Mouse (Mus musculus): ENCODE results near the gene Zfp787.
A peak's percentile ranks its signal among the peaks of the same experiment; 100 is the strongest.
"Not testable (repeated sequence)": the region's sequence is repeated elsewhere in the genome, so short reads cannot be mapped to it uniquely, and the experiment has no call there.

Zfp787 gene

DNA sequence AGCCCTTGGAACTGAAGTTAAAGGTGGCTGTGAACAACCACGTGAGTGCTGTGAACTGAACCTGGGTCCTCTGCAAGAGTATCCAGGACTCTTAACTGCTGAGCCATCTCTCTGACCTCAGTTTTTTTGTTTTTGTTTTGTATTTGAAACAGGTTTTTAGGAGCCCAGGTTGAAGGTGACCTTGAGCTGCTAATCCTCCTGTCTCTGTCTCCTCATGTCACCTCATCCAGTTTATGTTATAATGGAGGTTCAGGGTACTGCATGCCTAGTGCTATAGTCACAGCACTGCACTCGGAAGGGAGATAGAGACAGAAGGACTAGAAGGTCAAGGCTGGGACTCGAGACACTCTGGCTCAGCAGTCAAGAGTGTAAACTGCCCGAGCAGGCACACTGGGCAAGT, 6.4 kb upstream of the Zfp787 start:
- no peak for DNase-seq (ENCODE audit: low spot score in 2 of 2)

DNA sequence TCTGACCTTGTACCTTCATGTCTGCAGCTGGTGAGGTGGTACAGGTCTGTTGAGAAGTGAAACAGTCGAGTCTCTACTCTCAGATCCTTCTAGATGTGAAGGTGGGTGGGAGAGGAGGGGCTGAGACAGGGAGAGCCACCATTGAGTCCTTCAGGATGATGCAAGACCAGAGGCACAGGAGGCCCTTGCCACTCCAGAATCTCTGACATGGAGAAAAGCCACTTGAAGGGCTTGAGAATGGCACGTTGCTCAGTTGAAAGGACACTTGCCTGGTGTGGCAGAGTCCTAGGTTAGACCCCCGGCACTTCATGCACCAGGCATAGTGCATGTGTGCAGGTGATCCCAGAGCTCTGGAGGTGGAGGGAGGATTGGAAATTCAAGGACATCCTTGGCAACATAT, 5.7 kb upstream of the Zfp787 start:
- DNase-seq (ENCODE audit: low spot score in 2 of 2), result no peak

DNA sequence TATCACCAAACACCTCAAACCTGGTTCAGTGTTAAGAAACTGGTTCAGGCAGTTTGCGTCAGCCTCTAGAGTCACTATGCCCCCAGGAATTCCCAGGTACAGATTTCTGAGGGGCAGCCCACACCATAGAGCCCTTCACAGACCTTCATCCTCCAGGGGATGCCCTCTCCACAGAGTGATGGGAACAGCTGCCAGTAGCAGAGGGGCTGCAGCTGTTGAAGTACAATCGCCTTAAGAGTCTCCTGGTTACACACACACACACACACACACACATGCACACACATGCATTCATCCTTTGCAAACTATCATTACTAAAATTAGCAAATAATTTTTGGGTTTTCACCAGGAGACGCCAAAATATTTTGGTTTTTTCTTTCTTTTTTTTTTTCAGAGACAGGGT, 3.8 kb upstream of the Zfp787 start:
- no peak for DNase-seq (ENCODE audit: low spot score in 2 of 2)

DNA sequence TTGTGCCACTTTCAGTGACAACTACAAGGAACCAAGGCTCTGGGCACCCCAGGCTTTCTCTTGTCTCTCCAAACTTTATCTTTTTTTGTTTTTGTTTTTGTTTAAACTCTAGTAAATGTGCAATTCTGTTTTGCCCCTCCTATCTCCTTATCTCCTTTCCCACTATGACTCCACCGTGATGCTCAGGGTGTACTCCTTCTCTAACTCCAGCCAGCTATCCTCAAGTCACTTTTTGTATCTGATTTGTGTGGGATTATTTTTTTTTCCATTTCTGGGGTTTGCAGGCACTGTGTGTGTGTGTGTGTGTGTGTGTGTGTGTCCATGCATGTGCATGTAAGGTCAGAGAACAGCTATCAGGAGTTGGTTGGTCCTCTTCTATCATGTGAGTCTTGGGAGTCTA, 1.7 kb upstream of the Zfp787 start:
- no peak for DNase-seq (ENCODE audit: low spot score in 2 of 2)

DNA sequence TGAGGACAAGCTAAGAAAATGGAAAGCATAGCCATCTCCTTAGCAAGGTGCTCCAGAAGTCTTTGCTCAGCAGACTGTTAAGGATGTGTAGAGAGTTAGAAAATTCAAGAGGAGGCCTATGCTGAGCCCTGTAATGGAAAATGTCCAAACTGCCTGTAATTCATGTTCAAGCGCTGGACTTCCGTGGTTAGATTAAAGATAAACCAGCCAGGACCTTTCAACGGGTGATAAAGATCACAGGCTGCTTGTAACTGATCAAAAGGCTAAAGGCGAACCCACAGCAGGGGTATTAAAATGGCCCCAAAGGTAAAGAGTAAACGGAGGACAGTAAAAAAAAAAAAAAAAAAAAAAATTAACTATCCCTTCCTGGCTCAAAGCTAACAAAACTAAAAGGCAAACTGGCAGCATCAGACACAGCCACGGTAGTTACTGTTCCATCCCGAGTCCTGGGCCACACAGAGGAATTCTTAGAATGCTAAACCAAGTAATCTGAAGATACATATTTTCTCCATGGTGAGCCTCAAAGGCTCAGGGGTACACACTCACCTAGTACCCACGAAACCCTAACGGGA, 1.2 kb upstream of the Zfp787 start:
- DNase-seq (ENCODE audit: low spot score in 2 of 2), result no peak

DNA sequence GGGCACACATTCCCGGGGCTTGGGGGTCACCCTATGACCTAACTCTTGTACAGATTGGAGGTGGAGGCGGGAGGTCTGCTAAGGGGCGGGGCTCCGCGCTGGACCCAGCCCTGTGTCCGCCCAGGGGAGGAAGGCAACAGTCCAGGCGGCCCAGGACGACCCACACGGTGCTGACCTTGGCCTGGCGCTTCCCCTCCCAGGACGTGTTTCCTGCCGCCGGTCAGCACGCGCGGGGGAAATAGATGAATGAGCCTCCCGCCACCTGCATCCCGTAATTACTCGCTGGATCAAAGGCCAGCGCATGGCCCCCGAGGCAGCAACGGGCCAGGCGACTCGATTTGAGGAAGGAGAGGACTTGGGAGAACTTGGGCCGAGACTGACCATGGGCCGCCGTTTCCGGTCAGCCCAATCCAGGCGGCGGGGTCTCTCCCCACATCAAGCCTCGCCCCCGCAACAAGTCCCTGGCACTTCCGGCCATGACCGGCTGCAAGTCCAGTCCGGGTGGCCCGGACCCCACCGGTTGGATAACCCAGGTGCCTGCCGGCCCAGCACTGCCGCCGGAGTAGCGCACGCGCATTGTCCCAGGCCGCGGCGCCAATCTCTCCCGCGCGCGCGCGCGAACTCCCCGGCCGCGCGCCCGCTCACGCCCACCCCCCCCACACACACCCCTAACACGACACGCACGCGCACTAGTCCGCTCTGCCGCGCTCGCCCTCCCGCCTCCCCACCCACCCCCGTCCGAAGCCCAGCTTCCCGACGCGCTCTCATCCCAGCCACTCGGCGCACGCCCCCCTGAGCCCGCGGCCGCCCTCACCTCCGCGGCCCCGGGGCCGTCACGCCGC, 545 bp downstream of the Zfp787 start:
- peak; percentile 71 to 72 for DNase-seq (ENCODE audit: low spot score in 2 of 2)

DNA sequence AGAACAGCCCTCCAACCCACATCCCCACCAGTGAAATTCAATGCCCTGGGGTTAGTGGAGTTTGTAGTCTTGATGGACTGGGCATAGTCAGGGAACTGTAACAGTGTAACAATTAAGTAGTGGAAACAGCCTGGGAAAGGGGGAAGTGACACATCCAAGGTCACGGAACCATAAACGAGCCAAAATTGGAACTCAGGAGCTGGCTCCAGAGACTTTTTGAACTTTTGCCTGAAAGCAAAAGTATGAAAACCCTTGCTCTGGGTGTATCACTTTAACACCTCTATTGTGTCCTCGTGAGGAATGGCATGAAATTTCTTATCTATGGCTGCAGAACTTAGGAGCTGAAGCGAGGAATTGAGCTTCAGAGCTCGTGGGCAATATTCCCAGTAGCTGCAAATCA, 1.6 kb downstream of the Zfp787 start:
- no peak for DNase-seq (ENCODE audit: low spot score in 2 of 2)

DNA sequence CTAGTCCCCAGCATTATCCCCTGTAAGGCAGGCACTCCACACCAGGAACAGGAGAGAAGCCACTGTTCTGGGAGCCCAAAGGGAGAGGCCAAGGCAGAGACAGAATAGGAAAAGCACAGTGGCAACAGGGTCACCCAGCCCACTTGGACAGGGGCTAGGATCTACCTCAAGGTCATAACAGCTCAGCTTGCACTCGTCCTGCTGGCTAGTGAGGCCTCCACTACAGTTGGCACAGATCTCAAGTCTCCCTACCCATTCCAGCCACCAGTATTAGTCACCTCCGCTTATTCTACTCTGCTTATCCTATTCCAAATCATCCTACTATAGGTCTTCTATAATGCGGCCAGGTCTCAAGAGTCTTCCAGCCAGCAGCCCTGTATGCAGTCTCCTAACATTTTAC, 2.7 kb downstream of the Zfp787 start:
- no peak for DNase-seq (ENCODE audit: low spot score in 2 of 2)

DNA sequence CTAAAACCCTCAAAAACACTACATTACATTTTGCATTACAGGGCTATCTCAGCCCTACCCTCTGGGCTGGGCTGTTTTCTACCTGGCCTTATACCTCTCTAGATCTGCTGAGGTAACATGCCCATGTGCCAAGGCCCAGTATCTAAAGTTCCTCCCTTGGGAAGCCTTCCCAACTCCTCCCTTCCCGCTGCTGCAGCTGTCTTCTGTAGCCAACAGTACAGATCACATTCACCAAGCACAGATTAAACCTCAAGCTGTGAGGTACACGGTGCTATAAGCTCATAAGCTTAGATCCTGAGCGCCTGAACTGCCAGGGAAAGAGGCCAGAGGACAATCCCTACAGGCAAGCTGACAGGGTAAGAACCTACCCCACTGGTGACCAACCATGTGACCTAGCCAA, 3.8 kb downstream of the Zfp787 start:
- no peak for DNase-seq (ENCODE audit: low spot score in 2 of 2)

DNA sequence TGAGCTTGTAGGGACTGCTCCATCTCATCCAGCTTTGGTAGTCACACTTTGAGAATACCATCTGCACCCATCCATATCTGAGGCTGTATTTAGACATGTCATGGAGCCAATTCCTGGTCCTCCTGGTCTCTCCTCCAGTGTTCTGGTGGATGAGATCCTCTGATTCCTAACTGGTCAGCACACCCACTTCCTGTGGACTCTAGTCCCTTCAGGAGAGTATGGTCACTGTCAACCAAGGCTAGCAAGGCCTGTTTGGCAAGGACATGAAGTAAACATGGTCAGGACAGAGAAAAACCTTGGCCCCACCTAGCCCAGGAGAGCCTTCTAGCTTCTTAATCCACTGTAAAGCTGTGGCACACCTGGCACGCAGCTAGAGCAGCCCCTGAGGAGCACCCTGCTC, 4.5 kb downstream of the Zfp787 start:
- no peak for DNase-seq (ENCODE audit: low spot score in 2 of 2)

DNA sequence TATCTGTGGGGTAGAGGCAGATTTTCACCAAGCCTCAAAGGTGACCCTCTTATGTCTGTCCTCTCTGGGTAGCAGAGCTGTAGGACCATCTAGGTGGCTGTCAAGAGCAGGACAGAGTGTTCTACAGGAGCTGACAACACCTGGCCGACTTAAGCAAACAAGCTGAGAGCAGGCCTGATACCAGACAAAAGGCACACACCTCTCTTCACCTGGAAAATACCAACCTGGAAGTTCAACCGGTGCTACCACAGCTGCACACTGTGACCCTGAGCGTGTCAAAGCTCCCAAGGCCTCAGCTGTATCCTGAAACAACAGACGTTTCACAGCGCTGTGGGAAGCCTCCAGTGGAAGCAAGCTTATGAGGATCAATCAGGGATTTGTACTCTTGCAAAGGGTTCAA, 8.1 kb downstream of the Zfp787 start:
- DNase-seq (ENCODE audit: low spot score in 2 of 2), result no peak

DNA sequence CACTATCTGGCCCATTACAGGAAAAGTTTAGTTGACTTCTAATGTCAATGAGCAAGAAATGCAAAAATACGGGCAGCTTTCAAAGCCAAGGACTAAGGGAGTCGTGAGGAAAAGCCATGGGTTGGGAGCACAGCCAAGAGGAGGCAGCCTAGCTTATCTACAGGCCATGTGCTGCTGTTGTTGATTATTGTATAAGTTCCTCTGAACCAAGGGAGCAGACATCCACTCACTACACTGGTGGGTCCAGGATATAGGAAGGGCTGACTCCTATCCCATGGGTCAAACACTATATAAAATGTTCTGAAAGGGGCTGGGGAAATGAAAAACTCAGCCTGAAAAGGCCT, 8.8 kb downstream of the Zfp787 start:
- DNase-seq (ENCODE audit: low spot score in 2 of 2), result no peak

DNA sequence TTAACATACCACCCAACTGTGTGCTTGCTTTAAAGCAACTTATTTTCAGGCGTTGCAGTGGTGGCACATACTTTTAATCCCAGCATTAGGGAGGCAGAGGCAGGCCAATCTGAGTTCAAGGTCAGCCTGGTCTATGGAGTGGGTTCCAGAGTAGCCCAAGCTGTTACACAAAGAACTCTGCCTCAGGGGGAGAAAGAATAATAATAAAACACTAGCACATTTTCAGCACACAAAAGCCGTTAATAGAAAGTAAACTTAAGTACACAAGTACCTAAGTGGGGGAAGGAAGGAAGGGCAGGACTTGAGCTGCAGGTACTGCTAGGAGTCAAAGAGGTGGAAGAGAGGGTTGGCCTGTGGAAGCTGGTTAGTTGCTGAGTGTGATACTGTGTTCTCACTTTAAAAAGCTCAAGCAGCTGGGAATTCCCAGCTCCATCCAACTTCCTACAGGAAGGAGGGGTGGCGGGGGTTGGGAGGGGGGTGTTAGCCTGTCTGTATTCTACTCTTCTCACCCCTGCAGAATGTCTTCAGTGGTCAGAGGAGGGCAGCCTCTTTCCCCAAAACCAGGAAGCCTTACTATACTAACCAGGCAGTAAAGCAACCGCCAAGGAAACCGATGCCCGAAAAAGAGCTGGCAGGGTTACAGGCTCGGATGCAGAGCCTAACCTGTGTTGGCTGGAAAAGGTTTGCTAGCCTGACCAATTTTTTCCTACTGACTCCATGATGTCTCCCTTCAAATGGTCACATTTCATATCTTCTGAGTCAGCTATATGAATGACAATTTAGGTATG, 9.4 kb downstream of the Zfp787 start:
- DNase-seq (ENCODE audit: low spot score in 2 of 2), result no peak

DNA sequence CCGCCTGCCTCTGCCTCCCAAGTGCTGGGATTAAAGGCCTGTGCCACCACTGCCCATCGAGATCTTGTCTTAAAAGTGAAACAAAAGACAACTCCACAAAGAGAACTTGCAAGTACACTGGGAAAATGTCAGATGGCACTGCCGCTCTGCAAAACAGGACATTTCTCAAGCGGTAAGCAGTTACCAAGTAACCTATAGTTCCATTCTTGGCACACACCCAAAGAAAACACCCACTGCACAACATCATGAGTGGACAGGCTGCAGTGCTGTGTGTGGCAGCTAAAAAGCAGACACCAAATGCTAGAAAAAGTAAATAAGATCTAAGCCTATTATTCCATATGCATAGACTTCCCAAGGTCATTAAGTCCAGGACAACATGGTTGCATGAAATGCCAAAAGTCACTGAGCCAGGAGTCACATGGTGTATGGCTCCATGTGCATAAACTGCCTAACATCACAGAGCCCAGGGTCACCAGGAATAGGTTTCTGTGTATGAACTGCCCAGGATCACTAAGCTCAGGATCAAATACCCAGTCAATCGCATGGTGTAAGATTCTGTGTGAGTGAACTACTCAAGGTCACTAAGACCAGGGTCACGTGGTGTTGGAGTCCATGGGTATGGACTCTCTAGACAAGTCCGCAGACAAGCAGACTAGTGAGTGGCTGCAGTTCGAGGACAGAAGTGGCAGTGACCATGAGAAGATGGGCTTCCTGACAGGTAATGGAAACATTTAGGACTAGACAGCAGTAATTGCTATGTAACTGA, 10.2 kb downstream of the Zfp787 start:
- no peak for DNase-seq (ENCODE audit: low spot score in 2 of 2)

DNA sequence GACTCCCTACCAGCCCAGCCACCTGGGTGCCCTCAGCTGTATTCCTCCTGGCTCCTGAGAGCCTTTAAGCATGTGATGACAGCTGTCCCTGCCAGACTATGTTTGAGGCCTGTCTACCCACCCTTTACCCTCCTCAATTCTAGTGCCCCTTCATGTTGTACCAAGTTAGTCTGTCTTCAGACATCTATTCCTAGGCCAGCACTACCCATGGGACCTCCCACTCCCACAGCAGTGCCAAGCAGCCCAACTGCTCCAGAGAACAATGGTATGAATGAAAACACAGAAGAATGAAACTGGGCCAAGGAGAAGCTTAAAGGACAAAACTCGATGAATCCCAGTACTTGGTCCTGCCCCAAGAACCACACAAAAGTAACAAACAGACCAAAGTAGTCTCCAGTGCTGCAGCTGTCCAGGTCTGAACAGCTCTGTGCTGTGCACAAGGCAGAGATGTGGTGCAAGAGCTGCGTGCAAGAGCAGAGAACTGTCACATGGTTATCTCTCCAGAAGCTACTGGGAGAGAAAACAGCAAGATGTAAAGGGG, 11.7 kb downstream of the Zfp787 start:
- no peak for DNase-seq (ENCODE audit: low spot score in 2 of 2)

DNA sequence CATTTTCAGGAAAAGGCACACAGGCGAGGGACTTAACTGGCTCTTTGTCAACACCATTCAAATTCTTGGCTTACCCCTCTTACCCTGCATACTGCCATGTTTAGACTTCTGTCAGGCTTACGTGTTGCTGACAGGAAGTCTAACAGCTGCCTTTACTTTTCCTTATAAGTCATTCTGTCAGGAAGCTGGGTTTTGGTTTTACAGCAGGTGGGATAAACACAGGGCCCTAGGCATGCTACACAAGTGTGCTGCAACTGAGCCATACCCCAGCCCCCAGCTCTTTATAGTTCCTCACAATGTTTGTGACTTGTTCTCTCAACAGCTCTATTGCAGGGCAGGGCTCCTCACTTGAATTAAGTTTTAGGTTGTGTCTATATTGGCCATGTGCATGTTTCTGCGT, 16.5 kb downstream of the Zfp787 start:
- no peak for DNase-seq (ENCODE audit: low spot score in 2 of 2)

DNA sequence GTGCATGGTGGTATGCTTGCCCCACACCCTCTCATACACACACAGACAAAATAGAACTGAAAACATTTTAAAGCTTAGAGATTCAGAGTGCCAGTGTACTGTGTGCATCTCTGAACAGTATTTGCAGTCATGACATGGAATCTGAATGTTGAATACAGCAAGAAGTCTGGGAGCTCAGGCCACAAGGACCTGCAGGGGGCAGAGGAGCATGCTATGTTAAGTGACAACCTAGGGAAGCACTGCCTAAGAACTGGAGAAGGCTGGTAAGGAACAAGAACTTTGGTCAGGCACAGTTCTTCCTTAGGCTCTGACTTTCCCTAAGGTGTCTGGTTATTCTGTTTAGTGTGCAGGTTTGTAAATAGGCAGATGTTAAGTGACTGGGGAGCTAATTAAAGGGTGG, 19.3 kb downstream of the Zfp787 start:
- DNase-seq (ENCODE audit: low spot score in 2 of 2), result no peak

DNA sequence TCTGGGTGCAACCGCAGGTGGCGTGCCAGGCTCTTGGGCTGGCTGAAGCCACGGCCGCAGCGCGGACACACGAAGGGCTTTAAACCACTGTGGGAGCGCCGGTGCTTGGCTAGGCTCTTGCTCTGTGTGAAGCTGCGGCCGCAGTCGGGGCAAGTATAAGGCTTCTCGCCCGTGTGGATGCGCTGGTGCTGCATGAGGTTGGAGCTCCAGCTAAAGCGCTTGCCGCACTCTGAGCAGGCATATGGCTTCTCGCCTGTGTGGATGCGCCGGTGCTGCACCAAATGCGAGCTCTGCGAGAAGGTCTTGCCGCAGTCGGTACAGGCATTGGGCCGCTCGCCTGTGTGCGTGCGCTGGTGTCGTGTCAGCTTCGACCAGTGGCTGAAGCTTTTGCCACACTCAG, 23.2 kb downstream of the Zfp787 start:
- no peak for DNase-seq (ENCODE audit: low spot score in 2 of 2)

DNA sequence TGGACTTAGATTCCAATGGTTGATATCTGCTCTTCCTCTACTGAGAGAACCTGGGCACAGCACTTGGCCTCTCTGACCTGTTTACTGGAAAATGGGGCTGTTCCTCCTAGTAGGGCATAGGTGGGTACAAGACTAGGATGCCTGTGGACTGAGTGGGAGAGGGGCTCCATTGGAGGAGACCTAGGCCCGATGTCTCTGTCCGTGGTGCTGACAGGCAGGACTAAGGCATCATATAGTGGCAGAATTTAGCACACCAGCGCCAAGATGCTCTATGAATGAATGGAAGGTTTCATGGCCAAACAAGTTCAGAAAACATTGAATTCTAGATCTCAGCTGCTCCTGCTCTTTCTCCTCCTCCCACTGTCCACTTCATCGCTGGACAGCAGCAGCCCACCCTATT, 25.5 kb downstream of the Zfp787 start:
- DNase-seq (ENCODE audit: low spot score in 2 of 2), result no peak

DNA sequence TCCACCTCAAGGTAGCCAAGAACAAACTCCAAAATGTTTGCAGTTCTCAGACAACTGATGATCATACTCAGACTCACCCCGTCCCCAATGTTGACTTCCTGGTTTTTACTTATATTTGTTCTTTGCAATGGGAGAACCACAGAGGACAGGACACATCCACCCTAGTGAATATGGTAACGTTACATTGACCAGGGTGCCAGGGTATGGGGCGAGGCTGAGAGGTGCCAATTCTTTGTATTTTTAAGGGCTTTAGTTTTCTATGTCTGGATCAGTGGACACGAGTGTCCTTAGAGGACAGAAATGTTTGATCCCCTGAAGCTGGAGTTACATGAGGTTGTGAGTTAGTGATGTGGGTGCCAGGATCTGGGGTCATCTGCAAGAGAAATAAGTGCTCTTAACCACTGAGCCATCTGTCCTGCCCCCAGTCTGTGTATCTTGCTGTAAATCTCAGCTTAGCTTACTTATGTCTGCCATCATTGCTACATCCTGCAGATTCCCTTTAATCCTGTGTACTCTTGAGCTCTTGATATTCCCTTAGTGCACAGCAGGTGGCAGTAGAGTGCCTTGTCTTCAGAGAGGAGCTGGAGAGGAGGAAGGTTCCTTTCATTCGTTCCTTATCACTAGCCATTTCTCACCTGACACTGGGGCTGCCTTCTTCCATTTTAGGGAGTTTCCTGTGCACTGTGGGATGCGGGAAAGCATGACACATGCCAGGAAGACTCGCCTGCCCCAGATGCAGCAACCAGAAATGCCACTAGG, 28.9 kb downstream of the Zfp787 start:
- DNase-seq (ENCODE audit: low spot score in 2 of 2), result peak; percentile 64 to 76

DNA sequence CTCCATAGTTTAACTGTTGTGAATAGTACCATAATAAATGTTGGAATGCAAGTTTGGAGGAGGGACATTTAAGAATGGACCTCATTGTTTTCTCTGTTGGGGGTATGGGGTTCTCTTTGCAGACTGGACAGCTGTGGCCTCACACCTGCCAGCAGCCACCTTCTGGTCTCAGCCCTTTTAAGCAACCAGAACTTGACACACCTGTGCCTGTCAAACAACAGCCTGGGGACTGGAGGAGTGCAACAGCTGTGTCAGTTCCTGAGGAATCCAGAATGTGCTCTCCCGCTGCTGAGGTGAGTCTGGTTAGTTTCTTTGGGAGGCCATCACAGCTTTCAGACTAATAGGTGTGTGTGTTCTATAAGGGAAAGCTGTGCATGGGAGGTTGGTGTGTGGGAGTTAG, 34.7 kb downstream of the Zfp787 start:
- not testable (repeated sequence) for DNase-seq (ENCODE audit: low spot score in 2 of 2)

All from spleen, postnatal 36 days (tissue).